ENCODE assay signal across 10 mouse cellular contexts in the genomic region with DNA sequence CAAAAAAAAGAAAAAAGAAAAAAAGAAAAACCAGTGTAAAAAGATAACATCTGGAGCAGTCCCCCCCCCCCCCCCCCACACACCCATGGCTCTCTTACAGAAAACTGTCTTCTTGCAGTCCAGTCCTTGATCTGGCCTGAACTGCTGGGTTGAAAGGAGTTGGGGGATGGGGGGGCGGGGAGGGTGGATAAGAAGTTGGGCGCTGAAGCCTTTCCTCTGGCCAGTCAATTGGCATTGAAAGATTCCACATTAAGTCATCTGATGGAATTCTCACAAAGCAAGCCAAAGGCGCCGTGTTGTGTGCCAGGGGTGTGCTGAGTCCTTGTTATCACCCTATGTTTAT. TPM values are rescaled to one million over a fixed set of nuclear protein-coding genes. Genes with fewer than 3 reads are reported as not detected.
DNase-seq lines count a peak whose midpoint lies in the region; ATAC-seq and TF ChIP-seq lines count a peak whose summit lies in the region.
"Had no signal": no experiment of that assay in that cellular context is flagged by ENCODE, and none has a peak within 500 bp of the region (broad histone marks: within the 10 kb centered on the region; RNA-seq: fewer than 3 reads in every experiment).

No protein-coding gene starts in this region.

- no peak overlapping the region for H3K4me2 ChIP-seq in hindbrain, embryonic 16.5 days (ENCODE audit: low read length)
- H3K4me2 ChIP-seq in hindbrain, embryonic 14.5 days (replicated peaks): no peak overlapping the region
- peak overlapping the region; percentile 7; the same call in 1 of the 2 replicates for H3K4me2 ChIP-seq in midbrain, embryonic 12.5 days (replicated peaks)
- no peak overlapping the region for H3K4me2 ChIP-seq in midbrain, postnatal 0 days (ENCODE audit: low read depth, low read length, poor library complexity, severe bottlenecking)
- H3K4me2 ChIP-seq: limb, embryonic 13.5 days had no signal

- no peaks in the 10 kb centered on the region for H3K36me3 ChIP-seq in hindbrain, embryonic 16.5 days (ENCODE audit: control insufficient read depth, insufficient read depth, low read length)
- H3K36me3 ChIP-seq in hindbrain, embryonic 14.5 days (replicated peaks; ENCODE audit: control insufficient read depth, insufficient read depth): no peaks in the 10 kb centered on the region
- no peaks in the 10 kb centered on the region for H3K36me3 ChIP-seq in midbrain, embryonic 12.5 days
- H3K36me3 ChIP-seq in midbrain, postnatal 0 days (ENCODE audit: insufficient read depth, low read length): no peaks in the 10 kb centered on the region
- no peaks in the 10 kb centered on the region for H3K36me3 ChIP-seq in limb, embryonic 10.5 days
- H3K36me3 ChIP-seq: limb, embryonic 13.5 days had no signal

- H3K27ac ChIP-seq in hindbrain, embryonic 16.5 days (ENCODE audit: low read depth, low read length): no peak overlapping the region
- no peak overlapping the region for H3K27ac ChIP-seq in hindbrain, embryonic 14.5 days
- H3K27ac ChIP-seq in midbrain, embryonic 12.5 days (replicated peaks): no peak overlapping the region
- H3K27ac ChIP-seq in midbrain, postnatal 0 days (ENCODE audit: low read depth, low read length): no peak overlapping the region
- peak overlapping the region; percentile 44; the same call in 1 of the 2 replicates for H3K27ac ChIP-seq in limb, embryonic 10.5 days
- H3K27ac ChIP-seq: limb, embryonic 13.5 days had no signal

- H3K9me3 ChIP-seq in hindbrain, embryonic 16.5 days (ENCODE audit: control insufficient read depth, low read length): no peaks in the 10 kb centered on the region
- H3K9me3 ChIP-seq in hindbrain, embryonic 14.5 days (ENCODE audit: control insufficient read depth, low read length): no peaks in the 10 kb centered on the region
- no peaks in the 10 kb centered on the region for H3K9me3 ChIP-seq in midbrain, embryonic 12.5 days
- no peaks in the 10 kb centered on the region for H3K9me3 ChIP-seq in midbrain, postnatal 0 days (ENCODE audit: low read length)
- H3K9me3 ChIP-seq in limb, embryonic 10.5 days (replicated peaks): no peaks in the 10 kb centered on the region
- H3K9me3 ChIP-seq: limb, embryonic 13.5 days had no signal

- peak; percentile 90 for DNase-seq in heart, adult 11 months
- no peak for DNase-seq in heart, adult 9 months (ENCODE audit: low spot score in 2 of 2)
- DNase-seq in hindbrain, embryonic 14.5 days (ENCODE audit: low spot score): no peak
- DNase-seq in midbrain, postnatal 0 days (ENCODE audit: low spot score): no peak
- DNase-seq in limb, embryonic 10.5 days (ENCODE audit: low spot score): no peak
- DNase-seq in kidney, postnatal 10 days: no peak
- DNase-seq: adrenal gland, postnatal 36 days had no signal

- no peak overlapping the region for H3K4me3 ChIP-seq in hindbrain, embryonic 16.5 days (ENCODE audit: low read length)
- no peak overlapping the region for H3K4me3 ChIP-seq in hindbrain, embryonic 14.5 days (replicated peaks; ENCODE audit: low read length)
- no peak overlapping the region for H3K4me3 ChIP-seq in midbrain, embryonic 12.5 days
- no peak overlapping the region for H3K4me3 ChIP-seq in midbrain, postnatal 0 days (ENCODE audit: low read depth, low read length)
- no peak overlapping the region for H3K4me3 ChIP-seq in limb, embryonic 10.5 days
- H3K4me3 ChIP-seq: limb, embryonic 13.5 days had no signal

- peaks cover 4% of the 10 kb centered on the region for H3K4me1 ChIP-seq in hindbrain, embryonic 16.5 days (ENCODE audit: control insufficient read depth, insufficient read depth, low read depth, low read length)
- peaks cover 5% of the 10 kb centered on the region; the same call in 1 of the 2 replicates for H3K4me1 ChIP-seq in hindbrain, embryonic 14.5 days (replicated peaks; ENCODE audit: control insufficient read depth, insufficient read depth, low read length)
- H3K4me1 ChIP-seq in midbrain, embryonic 12.5 days: peaks cover 12% of the 10 kb centered on the region
- no peaks in the 10 kb centered on the region for H3K4me1 ChIP-seq in midbrain, postnatal 0 days (ENCODE audit: insufficient read depth, low read length)
- H3K4me1 ChIP-seq in limb, embryonic 10.5 days: peaks cover 18% of the 10 kb centered on the region

- no peak overlapping the region for H3K9ac ChIP-seq in hindbrain, embryonic 16.5 days (ENCODE audit: low read depth, low read length)
- H3K9ac ChIP-seq in hindbrain, embryonic 14.5 days: no peak overlapping the region
- no peak overlapping the region for H3K9ac ChIP-seq in midbrain, embryonic 12.5 days (replicated peaks)
- H3K9ac ChIP-seq in midbrain, postnatal 0 days (replicated peaks; ENCODE audit: low read length, poor library complexity, severe bottlenecking): no peak overlapping the region
- H3K9ac ChIP-seq: limb, embryonic 13.5 days had no signal

- 36% methylated on average over 4 of the region's 4 CpGs for WGBS in hindbrain, embryonic 16.5 days
- WGBS in hindbrain, embryonic 14.5 days: 25% methylated on average over 4 of the region's 4 CpGs
- 7% methylated on average over 3 of the region's 4 CpGs for WGBS in midbrain, embryonic 12.5 days
- 27% methylated on average over 4 of the region's 4 CpGs for WGBS in midbrain, postnatal 0 days
- 51% methylated on average over 4 of the region's 4 CpGs for WGBS in limb, embryonic 10.5 days

- H3K27me3 ChIP-seq in hindbrain, embryonic 16.5 days (replicated peaks; ENCODE audit: control insufficient read depth, insufficient read depth, low read length): no peaks in the 10 kb centered on the region
- no peaks in the 10 kb centered on the region for H3K27me3 ChIP-seq in hindbrain, embryonic 14.5 days (ENCODE audit: control insufficient read depth, insufficient read depth, low read length)
- no peaks in the 10 kb centered on the region; the same call in 1 of the 2 replicates for H3K27me3 ChIP-seq in midbrain, embryonic 12.5 days
- no peaks in the 10 kb centered on the region for H3K27me3 ChIP-seq in midbrain, postnatal 0 days (ENCODE audit: insufficient read depth, low read length)
- H3K27me3 ChIP-seq in limb, embryonic 10.5 days (ENCODE audit: low read depth, poor library complexity, severe bottlenecking): no peaks in the 10 kb centered on the region
- H3K27me3 ChIP-seq: limb, embryonic 13.5 days had no signal

- no peak for TF ChIP-seq CTCF in midbrain, postnatal 0 days (IDR thresholded peaks at IDR 0.05)

- peak; percentile 50; the same call in 1 of the 2 replicates for ATAC-seq in hindbrain, embryonic 16.5 days
- ATAC-seq in hindbrain, embryonic 14.5 days (ENCODE audit: low FRiP score): no peak
- peak; percentile 48; the same call in 1 of the 2 replicates for ATAC-seq in midbrain, embryonic 12.5 days (ENCODE audit: low FRiP score, low read depth)
- ATAC-seq in midbrain, postnatal 0 days (ENCODE audit: low FRiP score): no peak

RNA-seq across cellular contexts. Expression of a gene that starts 39.0 kb away (rescaled TPM):
- 108 and 110 TPM in 2 replicates for polyA plus RNA-seq in hindbrain, embryonic 16.5 days (2015; fragmentation: Nextera tagmentation; extraction: Ambion mirVana)
- 143 and 150 TPM in 2 replicates for polyA plus RNA-seq in hindbrain, embryonic 14.5 days (2014; fragmentation: Nextera tagmentation; extraction: Ambion mirVana)
- 89.2 and 98.3 TPM in 2 replicates for polyA plus RNA-seq in midbrain, embryonic 12.5 days (2016; fragmentation: Nextera tagmentation; extraction: Ambion mirVana)
- 67.4 and 94.0 TPM in 2 replicates for total RNA-seq in midbrain, postnatal 0 days (2014; rRNA removed)
- polyA plus RNA-seq in midbrain, postnatal 0 days (2015; fragmentation: Nextera tagmentation; extraction: Ambion mirVana): 117 and 129 TPM in 2 replicates
- polyA plus RNA-seq in limb, embryonic 10.5 days (2016; fragmentation: Nextera tagmentation; extraction: Ambion mirVana): 16.3 and 23.8 TPM in 2 replicates

Comparison
In these comparisons a context has a peak if more than half of its experiments do, and no peak if none do; other contexts are left out.
1. ATAC-seq: peak in hindbrain, embryonic 16.5 days (single experiment) and midbrain, embryonic 12.5 days (single experiment); none in hindbrain, embryonic 14.5 days (single experiment) and midbrain, postnatal 0 days (single experiment).